Mouse (Mus musculus) kidney, adult 2 months (tissue): ENCODE measurements around the gene Ntrk1.

Experiments
- CTCF ChIP-seq: fragments of 200-500 bp; conservative IDR thresholded peaks from 2 replicates; pipeline ENCODE4 v1.5.1; 2011; ENCODE audit warnings: low read depth, mild to moderate bottlenecking, control low read depth, low read length, moderate library complexity, mixed read lengths; ENCODE audit not compliant: insufficient read depth, insufficient read length
- POLR2A ChIP-seq: fragments of 200-500 bp; IDR thresholded peaks from one replicate; pipeline ENCODE4 v1.6.1; 2011; ENCODE audit warnings: low read depth, low read length, control low read depth

- TF ChIP-seq CTCF (no peak), POLR2A (no peak)
Observed at GRCm38 (mm10) chr3:87796736-87797334, 1.9 kb upstream of the Ntrk1 start, which contains the start of gene Insrr.
